Mouse (Mus musculus): Measurements from ENCODE around the gene Dek.

Gene Dek

GRCm38 (mm10) chr13:47105711-47106579, at the start of gene Dek:
Gene Dek (minus strand): TSS chr13:47106201.
- peak; percentile 64 to 85 for DNase-seq (ENCODE audit: low spot score in 2 of 2)

- no peak for DNase-seq (ENCODE audit: low spot score in 2 of 2)
Measured at GRCm38 (mm10) chr13:47154866-47155265, 48.9 kb upstream of the Dek start.

GRCm38 (mm10) chr13:47153206-47153605, 47.2 kb upstream of the Dek start:
- DNase-seq (ENCODE audit: low spot score in 2 of 2) = no peak

- DNase-seq (ENCODE audit: low spot score in 2 of 2) = peak in 1 of 2 experiments; percentile 41
Measured at GRCm38 (mm10) chr13:47152390-47152789, 46.4 kb upstream of the Dek start.

GRCm38 (mm10) chr13:47151060-47151459, 45.1 kb upstream of the Dek start:
- no peak for DNase-seq (ENCODE audit: low spot score in 2 of 2)

GRCm38 (mm10) chr13:47149993-47150392, 44.0 kb upstream of the Dek start:
- no peak for DNase-seq (ENCODE audit: low spot score in 2 of 2)

- no peak for DNase-seq (ENCODE audit: low spot score in 2 of 2)
Measured at GRCm38 (mm10) chr13:47148573-47148972, 42.6 kb upstream of the Dek start.

GRCm38 (mm10) chr13:47146388-47146787, 40.4 kb upstream of the Dek start:
- DNase-seq (ENCODE audit: low spot score in 2 of 2) = no peak

- no peak for DNase-seq (ENCODE audit: low spot score in 2 of 2)
Measured at GRCm38 (mm10) chr13:47145939-47146338, 39.9 kb upstream of the Dek start.

- DNase-seq (ENCODE audit: low spot score in 2 of 2) = no peak
Measured at GRCm38 (mm10) chr13:47142764-47143163, 36.8 kb upstream of the Dek start.

GRCm38 (mm10) chr13:47135741-47136140, 29.7 kb upstream of the Dek start:
- DNase-seq (ENCODE audit: low spot score in 2 of 2) = no peak

GRCm38 (mm10) chr13:47134836-47135235, 28.8 kb upstream of the Dek start:
- DNase-seq (ENCODE audit: low spot score in 2 of 2) = no peak

- no peak for DNase-seq (ENCODE audit: low spot score in 2 of 2)
Measured at GRCm38 (mm10) chr13:47133058-47133457, 27.1 kb upstream of the Dek start.

- no peak for DNase-seq (ENCODE audit: low spot score in 2 of 2)
Measured at GRCm38 (mm10) chr13:47129090-47129489, 23.1 kb upstream of the Dek start.

GRCm38 (mm10) chr13:47125595-47125994, 19.6 kb upstream of the Dek start:
- DNase-seq (ENCODE audit: low spot score in 2 of 2) = no peak

GRCm38 (mm10) chr13:47124986-47125385, 19.0 kb upstream of the Dek start:
- DNase-seq (ENCODE audit: low spot score in 2 of 2) = no peak

- DNase-seq (ENCODE audit: low spot score in 2 of 2) = no peak
Measured at GRCm38 (mm10) chr13:47124449-47124848, 18.4 kb upstream of the Dek start.

GRCm38 (mm10) chr13:47122537-47123430, 16.8 kb upstream of the Dek start, which contains the start of gene Rnf144b:
Gene Rnf144b (plus strand): TSS chr13:47122656.
- peak in 1 of 2 experiments; percentile 8 for DNase-seq (ENCODE audit: low spot score in 2 of 2)

GRCm38 (mm10) chr13:47121333-47121889, 15.4 kb upstream of the Dek start:
- peak in 1 of 2 experiments; percentile 18 for DNase-seq (ENCODE audit: low spot score in 2 of 2)

GRCm38 (mm10) chr13:47116000-47116399, 10.0 kb upstream of the Dek start:
- no peak for DNase-seq (ENCODE audit: low spot score in 2 of 2)

GRCm38 (mm10) chr13:47112924-47113323, 6.9 kb upstream of the Dek start:
- no peak for DNase-seq (ENCODE audit: low spot score in 2 of 2)

- DNase-seq (ENCODE audit: low spot score in 2 of 2) = no peak
Measured at GRCm38 (mm10) chr13:47112056-47112455, 6.1 kb upstream of the Dek start.

All from cerebellum, postnatal 4 days (tissue).